Mouse (Mus musculus) midbrain, postnatal 0 days (tissue): ENCODE results near the gene Drg2. TPM values are rescaled to one million over a fixed set of nuclear protein-coding genes. Genes with fewer than 3 reads are reported as not detected.

Experiments used
- ATAC-seq: fragments of 200-750 bp; cut with Nextera tagmentation; 2 replicates; pipeline ENCODE4 v1.8.0; 2017; ENCODE audit warnings: moderate number of reproducible peaks, mild to moderate bottlenecking, moderate TSS enrichment, moderate library complexity; ENCODE audit not compliant: low FRiP score
- DNase-seq: peaks from one replicate; pipeline ENCODE4 v3.0.0-alpha.2; 2015; ENCODE audit warnings: low spot score
- H3K27ac ChIP-seq: fragments of 300-500 bp; sonication (generic); 2 replicates; pipeline ENCODE4 v1.5.1; 2014; ENCODE audit warnings: low read depth, mild to moderate bottlenecking, low read length, mixed read lengths
- H3K27me3 ChIP-seq: fragments of 300-500 bp; sonication (generic); 2 replicates; pipeline ENCODE4 v1.6.1; 2014; ENCODE audit warnings: low read length, control low read depth, mixed read lengths; ENCODE audit not compliant: insufficient read depth
- H3K36me3 ChIP-seq: fragments of 300-500 bp; sonication (generic); 2 replicates; pipeline ENCODE4 v1.6.1; 2014; ENCODE audit warnings: low read length, control low read depth, mixed read lengths; ENCODE audit not compliant: insufficient read depth
- H3K4me1 ChIP-seq: fragments of 300-500 bp; sonication (generic); 2 replicates; pipeline ENCODE4 v1.6.1; 2014; ENCODE audit warnings: mild to moderate bottlenecking, control low read depth, antibody characterized with exemption, low read length, mixed read lengths; ENCODE audit not compliant: insufficient read depth
- H3K4me2 ChIP-seq: fragments of 300-500 bp; sonication (generic); 2 replicates; pipeline ENCODE4 v1.6.1; 2014; ENCODE audit warnings: low read depth, mild to moderate bottlenecking, low read length, mixed read lengths; ENCODE audit not compliant: poor library complexity, severe bottlenecking
- H3K4me3 ChIP-seq: fragments of 300-500 bp; sonication (generic); 2 replicates; pipeline ENCODE4 v1.5.1; 2014; ENCODE audit warnings: low read depth, mild to moderate bottlenecking, low read length, moderate library complexity
- H3K9ac ChIP-seq: fragments of 300-500 bp; sonication (generic); replicated peaks from 2 replicates; pipeline ENCODE4 v1.6.1; 2014; ENCODE audit warnings: mild to moderate bottlenecking, low read length, moderate library complexity, mixed read lengths; ENCODE audit not compliant: poor library complexity, severe bottlenecking
- H3K9me3 ChIP-seq: fragments of 300-500 bp; sonication (generic); 2 replicates; pipeline ENCODE4 v1.6.1; 2016; ENCODE audit warnings: low read length, control low read depth
- CTCF ChIP-seq: IDR thresholded peaks from 2 replicates; pipeline ENCODE4 v1.5.1; 2016; ENCODE audit warnings: antibody characterized with exemption, mild to moderate bottlenecking
- WGBS: fragments of 180-500 bp; shearing (Covaris S2); extraction: QIAGEN DNeasy Blood & Tissue Kit; methylation state at CpG from one replicate; pipeline ENCODE4 v1.1.7; 2014; 5-methylcytosine and 5-hydroxymethylcytosine counted together
- polyA plus RNA-seq: library from polyadenylated mRNA; unstranded; fragments of >200 nt; fragmentation: Nextera tagmentation; extraction: Ambion mirVana; gene quantifications from 2 replicates; pipeline ENCODE4 v1.2.1, GENCODE M21; 2015
- total RNA-seq: library from RNA; depleted of rRNA; stranded (reverse); fragments of >200 nt; gene quantifications from 2 replicates; pipeline ENCODE4 v1.2.3, GENCODE M21; 2014

Drg2 gene
- total and polyA plus RNA-seq, 2 experiments from 2014 or later: 83.1 to 88.6 TPM

GRCm38 (mm10) chr11:60474534-60474933 lies 20.1 kb downstream of the Drg2 start:
- WGBS: 82% methylated on average over 5 of the region's 5 CpGs
- Histone ChIP-seq H3K4me1 (no peaks in the 10 kb centered on the region), H3K4me3 (no peak overlapping the region), H3K36me3 (peaks cover 2% of the 10 kb centered on the region; the same call in 1 of the 2 replicates), H3K27me3 (no peaks in the 10 kb centered on the region), H3K27ac (no peak overlapping the region), H3K9me3 (no peaks in the 10 kb centered on the region), H3K9ac (no peak overlapping the region), H3K4me2 (no peak overlapping the region)
- DNase-seq: no peak
- ATAC-seq: no peak
- peak; percentile 18; the same call in 1 of the 2 replicates for TF ChIP-seq CTCF

- Histone ChIP-seq H3K4me3 (no peak overlapping the region), H3K4me1 (no peaks in the 10 kb centered on the region), H3K27ac (no peak overlapping the region), H3K9me3 (no peaks in the 10 kb centered on the region), H3K27me3 (no peaks in the 10 kb centered on the region), H3K36me3 (no peaks in the 10 kb centered on the region), H3K9ac (no peak overlapping the region), H3K4me2 (no peak overlapping the region)
- no peak for TF ChIP-seq CTCF
- no peak for ATAC-seq
- DNase-seq: no peak
- WGBS: 82% methylated on average over 5 of the region's 5 CpGs
Observed at GRCm38 (mm10) chr11:60475668-60476362, 21.4 kb downstream of the Drg2 start.

GRCm38 (mm10) chr11:60478121-60478520 lies 23.7 kb downstream of the Drg2 start:
- Histone ChIP-seq H3K9ac (no peak overlapping the region), H3K36me3 (no peaks in the 10 kb centered on the region), H3K27me3 (no peaks in the 10 kb centered on the region), H3K4me1 (no peaks in the 10 kb centered on the region), H3K9me3 (no peaks in the 10 kb centered on the region), H3K27ac (no peak overlapping the region), H3K4me2 (no peak overlapping the region), H3K4me3 (no peak overlapping the region)
- WGBS: 44% methylated on average over 17 of the region's 17 CpGs
- no peak for DNase-seq
- TF ChIP-seq CTCF: no peak
- ATAC-seq: no peak

- Histone ChIP-seq H3K27me3 (no peaks in the 10 kb centered on the region), H3K9me3 (no peaks in the 10 kb centered on the region), H3K27ac (no peak overlapping the region), H3K36me3 (no peaks in the 10 kb centered on the region), H3K4me3 (no peak overlapping the region), H3K4me2 (no peak overlapping the region), H3K4me1 (no peaks in the 10 kb centered on the region), H3K9ac (no peak overlapping the region)
- WGBS: 74% methylated on average over 3 of the region's 3 CpGs
- DNase-seq: no peak
- no peak for TF ChIP-seq CTCF
- no peak for ATAC-seq
Observed at GRCm38 (mm10) chr11:60486267-60486666, 31.9 kb downstream of the Drg2 start.

- Histone ChIP-seq H3K9ac (no peak overlapping the region), H3K27ac (no peak overlapping the region), H3K36me3 (no peaks in the 10 kb centered on the region), H3K4me2 (no peak overlapping the region), H3K9me3 (no peaks in the 10 kb centered on the region), H3K27me3 (no peaks in the 10 kb centered on the region), H3K4me1 (no peaks in the 10 kb centered on the region), H3K4me3 (no peak overlapping the region)
- DNase-seq: no peak
- no peak for TF ChIP-seq CTCF
- ATAC-seq: no peak
- WGBS: 86% methylated on average over 5 of the region's 5 CpGs
Observed at GRCm38 (mm10) chr11:60492726-60493125, 38.3 kb downstream of the Drg2 start.

- Histone ChIP-seq H3K9ac (no peak overlapping the region), H3K27ac (no peak overlapping the region), H3K4me3 (no peak overlapping the region), H3K27me3 (no peaks in the 10 kb centered on the region), H3K4me2 (no peak overlapping the region), H3K4me1 (no peaks in the 10 kb centered on the region), H3K9me3 (no peaks in the 10 kb centered on the region), H3K36me3 (no peaks in the 10 kb centered on the region)
- 59% methylated on average over 2 of the region's 2 CpGs for WGBS
- TF ChIP-seq CTCF: peak; percentile 60
- DNase-seq (peak; percentile 15), ATAC-seq (no peak)
Observed at GRCm38 (mm10) chr11:60495692-60496091, 41.3 kb downstream of the Drg2 start.
